Mouse (Mus musculus): ENCODE measurements around the gene Chkb. TPM values are rescaled to one million over a fixed set of nuclear protein-coding genes. Genes with fewer than 3 reads are reported as not detected.

The Chkb gene
- polyA plus RNA-seq, 2 experiments = 46.9 to 72.6 TPM

- no peak for TF ChIP-seq POLR2A (IDR thresholded peaks at IDR 0.05; ENCODE audit: borderline replicate concordance, extremely low read depth, insufficient read depth, insufficient read length)
- 85% methylated on average over 1 of the region's 1 CpGs for WGBS
- H3K4me3 ChIP-seq (replicated peaks; ENCODE audit: low read length) = no peak overlapping the region
These were observed 27.2 kb downstream of the Chkb start for GRCm38 (mm10) chr15:89402471-89402870.

DNA sequence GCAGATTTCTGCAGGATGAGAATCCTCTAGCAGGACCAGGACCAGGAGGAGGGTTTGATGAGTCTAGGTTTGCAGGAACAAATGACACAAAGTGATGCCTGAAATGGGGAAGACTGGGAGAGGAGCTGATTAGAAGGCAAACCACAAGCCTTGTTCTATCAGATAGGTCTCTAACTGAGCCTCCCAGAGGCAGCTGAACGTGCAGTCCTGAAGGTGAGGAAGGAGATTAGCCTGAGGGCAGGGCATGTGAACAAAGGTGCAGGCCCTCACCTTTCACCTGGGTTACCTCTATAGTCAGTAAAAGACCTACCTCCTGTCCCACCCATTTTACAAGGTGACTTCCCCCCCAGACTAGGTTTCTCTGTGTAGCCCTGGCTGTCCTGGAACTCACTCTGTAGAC lies 30.0 kb downstream of the Chkb start:
- no peak for ATAC-seq (ENCODE audit: low FRiP score, low read depth)
- Histone ChIP-seq H3K36me3 (ENCODE audit: control insufficient read depth, insufficient read depth, low read length) (no peaks in the 10 kb centered on the region), H3K9me3 (ENCODE audit: control insufficient read depth, low read length) (no peaks in the 10 kb centered on the region), H3K27me3 (ENCODE audit: control insufficient read depth, insufficient read depth, low read length) (no peaks in the 10 kb centered on the region), H3K9ac (ENCODE audit: low read depth, low read length, severe bottlenecking) (no peak overlapping the region), H3K4me2 (replicated peaks; ENCODE audit: low read depth, low read length, severe bottlenecking) (no peak overlapping the region), H3K27ac (replicated peaks; ENCODE audit: low read depth, low read length) (no peak overlapping the region), H3K4me3 (replicated peaks; ENCODE audit: low read length) (no peak overlapping the region), H3K4me1 (ENCODE audit: control insufficient read depth, insufficient read depth, low read length) (no peaks in the 10 kb centered on the region)
- TF ChIP-seq POLR2A (IDR thresholded peaks at IDR 0.05; ENCODE audit: borderline replicate concordance, extremely low read depth, insufficient read depth, insufficient read length) = no peak
- 30% methylated on average over 1 of the region's 1 CpGs for WGBS
- DNase-seq (ENCODE audit: low spot score) = no peak

More at GRCm38 (mm10) chr15:89402471-89402870, 27.2 kb downstream of the Chkb start:
- Histone ChIP-seq H3K4me1 (ENCODE audit: control insufficient read depth, insufficient read depth, low read length) (no peaks in the 10 kb centered on the region), H3K9ac (ENCODE audit: low read depth, low read length, severe bottlenecking) (no peak overlapping the region), H3K27me3 (ENCODE audit: control insufficient read depth, insufficient read depth, low read length) (no peaks in the 10 kb centered on the region), H3K9me3 (ENCODE audit: control insufficient read depth, low read length) (no peaks in the 10 kb centered on the region), H3K27ac (replicated peaks; ENCODE audit: low read depth, low read length) (no peak overlapping the region), H3K36me3 (ENCODE audit: control insufficient read depth, insufficient read depth, low read length) (no peaks in the 10 kb centered on the region), H3K4me2 (replicated peaks; ENCODE audit: low read depth, low read length, severe bottlenecking) (no peak overlapping the region)
- no peak for ATAC-seq (ENCODE audit: low FRiP score, low read depth)
- DNase-seq (ENCODE audit: low spot score) = no peak

DNA sequence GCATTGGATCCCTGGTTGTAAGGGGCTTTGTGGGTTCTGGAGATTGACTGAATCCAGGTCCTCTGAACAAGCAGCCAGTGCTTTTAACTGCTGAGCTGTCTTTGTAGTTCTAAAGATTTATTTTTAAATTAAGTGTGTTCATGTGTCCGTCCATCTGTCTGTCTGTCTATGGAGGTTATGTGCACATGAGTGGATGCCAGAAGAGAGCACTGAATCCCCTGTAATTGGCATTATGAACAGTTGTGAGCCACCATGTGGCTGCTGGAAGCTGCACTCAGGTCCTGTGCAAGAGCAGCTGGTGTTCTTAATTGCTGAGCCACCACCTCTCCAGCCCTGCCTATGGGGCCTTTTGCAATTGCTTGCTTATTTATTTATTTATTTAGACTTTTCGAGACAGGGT lies 31.6 kb downstream of the Chkb start:
- no peak overlapping the region for H3K9ac ChIP-seq (ENCODE audit: low read depth, low read length, severe bottlenecking)
- TF ChIP-seq POLR2A (IDR thresholded peaks at IDR 0.05; ENCODE audit: borderline replicate concordance, extremely low read depth, insufficient read depth, insufficient read length) = no peak
- no peaks in the 10 kb centered on the region for H3K27me3 ChIP-seq (ENCODE audit: control insufficient read depth, insufficient read depth, low read length)
- no peak overlapping the region for H3K27ac ChIP-seq (replicated peaks; ENCODE audit: low read depth, low read length)
- H3K36me3 ChIP-seq (ENCODE audit: control insufficient read depth, insufficient read depth, low read length) = no peaks in the 10 kb centered on the region
- H3K4me3 ChIP-seq (replicated peaks; ENCODE audit: low read length) = no peak overlapping the region
- H3K4me1 ChIP-seq (ENCODE audit: control insufficient read depth, insufficient read depth, low read length) = no peaks in the 10 kb centered on the region
- no peaks in the 10 kb centered on the region for H3K9me3 ChIP-seq (ENCODE audit: control insufficient read depth, low read length)
- ATAC-seq (ENCODE audit: low FRiP score, low read depth) (no peak), DNase-seq (ENCODE audit: low spot score) (no peak)
- no peak overlapping the region for H3K4me2 ChIP-seq (replicated peaks; ENCODE audit: low read depth, low read length, severe bottlenecking)
- WGBS = 74% methylated on average over 2 of the region's 2 CpGs

GRCm38 (mm10) chr15:89396883-89397282 lies 32.8 kb downstream of the Chkb start:
- Histone ChIP-seq H3K9ac (ENCODE audit: low read depth, low read length, severe bottlenecking) (no peak overlapping the region), H3K27me3 (ENCODE audit: control insufficient read depth, insufficient read depth, low read length) (no peaks in the 10 kb centered on the region), H3K4me3 (replicated peaks; ENCODE audit: low read length) (no peak overlapping the region), H3K4me2 (replicated peaks; ENCODE audit: low read depth, low read length, severe bottlenecking) (no peak overlapping the region), H3K36me3 (ENCODE audit: control insufficient read depth, insufficient read depth, low read length) (no peaks in the 10 kb centered on the region), H3K9me3 (ENCODE audit: control insufficient read depth, low read length) (no peaks in the 10 kb centered on the region), H3K4me1 (ENCODE audit: control insufficient read depth, insufficient read depth, low read length) (no peaks in the 10 kb centered on the region; the same call in 1 of the 2 replicates), H3K27ac (replicated peaks; ENCODE audit: low read depth, low read length) (no peak overlapping the region)
- no peak for DNase-seq (ENCODE audit: low spot score)
- WGBS = 84% methylated on average over 4 of the region's 4 CpGs
- no peak for TF ChIP-seq POLR2A (IDR thresholded peaks at IDR 0.05; ENCODE audit: borderline replicate concordance, extremely low read depth, insufficient read depth, insufficient read length)
- no peak for ATAC-seq (ENCODE audit: low FRiP score, low read depth)

DNA sequence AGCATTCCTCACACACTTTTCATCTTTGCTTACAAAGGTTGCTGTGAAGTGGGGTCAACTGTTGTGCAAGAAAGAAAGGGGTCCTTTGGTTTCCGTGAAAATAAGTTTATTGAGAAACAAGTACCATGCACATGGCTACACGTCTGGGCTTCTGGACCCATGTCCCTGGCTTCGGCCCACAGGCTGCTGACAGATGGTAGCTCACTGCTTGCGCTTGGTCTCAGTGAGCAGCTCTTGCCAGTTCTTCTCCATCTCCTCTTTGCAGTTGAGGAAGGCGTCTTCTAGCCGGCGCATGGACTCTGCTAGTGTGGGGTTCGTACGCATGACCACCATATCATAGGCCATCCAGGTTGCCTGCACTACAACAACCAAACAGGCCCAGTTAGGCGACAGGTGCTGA lies 39.6 kb downstream of the Chkb start:
- 91% methylated on average over 10 of the region's 10 CpGs for WGBS
- no peak for DNase-seq (ENCODE audit: low spot score)
- H3K9me3 ChIP-seq (ENCODE audit: control insufficient read depth, low read length) = no peaks in the 10 kb centered on the region
- H3K4me2 ChIP-seq (replicated peaks; ENCODE audit: low read depth, low read length, severe bottlenecking) = no peak overlapping the region
- TF ChIP-seq POLR2A (IDR thresholded peaks at IDR 0.05; ENCODE audit: borderline replicate concordance, extremely low read depth, insufficient read depth, insufficient read length) = no peak
- no peak overlapping the region for H3K4me3 ChIP-seq (replicated peaks; ENCODE audit: low read length)
- H3K27me3 ChIP-seq (ENCODE audit: control insufficient read depth, insufficient read depth, low read length) = no peaks in the 10 kb centered on the region
- no peak overlapping the region for H3K27ac ChIP-seq (replicated peaks; ENCODE audit: low read depth, low read length)
- ATAC-seq (ENCODE audit: low FRiP score, low read depth) = no peak
- no peak overlapping the region for H3K9ac ChIP-seq (ENCODE audit: low read depth, low read length, severe bottlenecking)
- H3K4me1 ChIP-seq (ENCODE audit: control insufficient read depth, insufficient read depth, low read length) = no peaks in the 10 kb centered on the region; the same call in 1 of the 2 replicates
- no peaks in the 10 kb centered on the region for H3K36me3 ChIP-seq (ENCODE audit: control insufficient read depth, insufficient read depth, low read length)

DNA sequence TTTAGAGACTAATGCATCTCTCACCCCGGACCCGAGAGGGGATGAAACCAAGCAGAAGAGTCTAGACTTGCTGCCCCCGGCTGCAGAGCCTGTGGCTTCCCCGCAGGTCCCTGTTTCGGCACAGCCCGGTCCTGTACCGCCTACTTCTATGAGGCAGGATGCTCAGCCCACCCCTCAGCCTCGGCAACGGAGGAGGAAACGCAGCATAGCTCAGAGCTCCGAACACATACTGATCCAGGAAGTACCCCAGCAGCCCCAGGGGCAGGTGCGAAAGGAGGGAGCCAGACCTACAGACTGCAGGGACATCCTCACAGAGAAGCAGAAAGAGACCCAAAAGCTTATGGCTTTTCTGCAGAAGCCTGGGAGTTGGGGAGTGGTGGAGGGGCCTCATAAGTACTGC lies 42.6 kb downstream of the Chkb start:
- H3K4me3 ChIP-seq (replicated peaks; ENCODE audit: low read length) = no peak overlapping the region
- no peak overlapping the region for H3K27ac ChIP-seq (replicated peaks; ENCODE audit: low read depth, low read length)
- H3K4me2 ChIP-seq (replicated peaks; ENCODE audit: low read depth, low read length, severe bottlenecking) = no peak overlapping the region
- no peak overlapping the region for H3K9ac ChIP-seq (ENCODE audit: low read depth, low read length, severe bottlenecking)
- H3K27me3 ChIP-seq (ENCODE audit: control insufficient read depth, insufficient read depth, low read length) = no peaks in the 10 kb centered on the region
- 41% methylated on average over 12 of the region's 12 CpGs for WGBS
- H3K4me1 ChIP-seq (ENCODE audit: control insufficient read depth, insufficient read depth, low read length) = no peaks in the 10 kb centered on the region
- H3K9me3 ChIP-seq (ENCODE audit: control insufficient read depth, low read length) = no peaks in the 10 kb centered on the region
- DNase-seq (ENCODE audit: low spot score) (no peak), ATAC-seq (ENCODE audit: low FRiP score, low read depth) (no peak)
- no peaks in the 10 kb centered on the region for H3K36me3 ChIP-seq (ENCODE audit: control insufficient read depth, insufficient read depth, low read length)
- TF ChIP-seq POLR2A (IDR thresholded peaks at IDR 0.05; ENCODE audit: borderline replicate concordance, extremely low read depth, insufficient read depth, insufficient read length) = no peak

Data from limb, embryonic 14.5 days (tissue).